Mouse (Mus musculus): ENCODE measurements around the gene Ergic1. TPM values are rescaled to one million over a fixed set of nuclear protein-coding genes. Genes with fewer than 3 reads are reported as not detected.

Gene Ergic1
- polyA plus RNA-seq, 1 experiment from 2014 or later = 97.3 TPM

DNA sequence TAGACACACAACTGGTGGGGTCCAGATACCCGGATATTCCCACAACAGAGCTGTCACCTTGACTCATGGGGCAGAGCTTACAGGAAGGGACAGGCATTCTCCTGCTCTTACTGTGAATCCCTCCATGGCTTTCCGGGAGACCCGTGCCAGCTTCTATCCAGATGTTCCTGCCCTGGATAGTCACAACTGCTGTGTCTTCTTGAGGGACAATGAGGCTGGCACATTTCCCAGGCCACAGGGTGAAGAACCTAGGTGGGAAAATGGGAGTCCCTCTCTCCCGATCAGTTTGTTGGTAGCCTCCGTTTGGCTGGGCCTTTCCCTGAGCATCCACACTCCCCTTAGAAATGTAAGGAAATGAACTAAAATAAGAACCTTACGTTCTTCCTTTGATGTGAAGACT, 32.5 kb upstream of the Ergic1 start:
- Histone ChIP-seq H3K27ac (replicated peaks) (no peak overlapping the region), H3K4me2 (no peak overlapping the region), H3K4me3 (no peak overlapping the region), H3K4me1 (replicated peaks) (no peaks in the 10 kb centered on the region), H3K36me3 (no peaks in the 10 kb centered on the region), H3K27me3 (no peaks in the 10 kb centered on the region), H3K9me3 (no peaks in the 10 kb centered on the region), H3K9ac (no peak overlapping the region)
- WGBS = 89% methylated on average over 6 of the region's 6 CpGs
- no peak for ATAC-seq (ENCODE audit: low FRiP score, low read depth)

DNA sequence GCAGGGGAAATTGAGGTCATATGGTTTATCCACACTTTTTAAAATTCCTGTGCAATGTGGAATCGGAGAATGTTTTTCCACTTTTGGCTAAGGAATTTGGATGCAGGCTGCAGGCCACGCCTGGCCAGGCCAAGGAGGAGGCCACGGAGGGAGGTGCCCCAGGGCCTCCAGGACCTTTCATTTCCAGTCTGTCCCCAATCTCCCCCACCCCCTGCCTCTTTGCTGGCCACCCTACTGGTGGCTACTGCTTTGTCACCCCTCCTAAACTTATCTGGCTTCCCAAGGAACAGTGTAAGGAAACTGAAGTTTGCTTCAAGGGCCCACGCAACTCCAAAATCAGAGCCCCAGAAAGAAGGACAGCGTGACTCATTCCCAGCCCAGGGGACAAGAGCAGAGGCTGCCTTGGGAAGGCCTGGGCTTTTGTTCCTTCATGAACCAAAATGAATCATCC, 31.5 kb upstream of the Ergic1 start:
- H3K36me3 ChIP-seq = no peaks in the 10 kb centered on the region
- H3K9me3 ChIP-seq = no peaks in the 10 kb centered on the region
- no peaks in the 10 kb centered on the region for H3K4me1 ChIP-seq (replicated peaks)
- 88% methylated on average over 5 of the region's 5 CpGs for WGBS
- no peaks in the 10 kb centered on the region for H3K27me3 ChIP-seq
- no peak overlapping the region for H3K27ac ChIP-seq (replicated peaks)
- H3K4me3 ChIP-seq = no peak overlapping the region
- H3K9ac ChIP-seq = no peak overlapping the region
- H3K4me2 ChIP-seq = no peak overlapping the region
- no peak for ATAC-seq (ENCODE audit: low FRiP score, low read depth)

DNA sequence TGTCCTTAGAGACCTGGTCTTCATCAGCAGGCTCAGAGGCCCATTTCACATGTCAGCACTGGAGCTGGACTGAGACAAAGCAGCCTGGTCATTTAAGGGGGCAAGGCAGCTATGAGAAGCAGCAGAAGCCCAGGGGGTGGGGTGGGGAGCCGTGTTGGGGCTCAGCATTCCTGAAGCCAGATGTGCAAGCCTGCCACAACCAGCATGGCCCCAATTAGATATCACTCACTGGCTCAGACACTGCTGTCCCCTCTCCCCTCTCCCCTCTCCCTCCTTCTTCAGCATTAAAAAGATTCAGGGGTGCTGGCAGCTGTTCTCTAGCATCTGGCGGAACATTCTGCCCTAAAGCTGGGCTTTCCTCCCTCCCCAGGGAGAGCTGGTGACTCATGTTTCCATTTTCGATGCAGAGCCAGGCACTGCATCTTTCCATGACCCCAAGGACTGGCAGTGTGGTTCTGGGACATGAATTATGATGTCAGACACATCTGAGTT, 30.7 kb upstream of the Ergic1 start:
- Histone ChIP-seq H3K27ac (replicated peaks) (no peak overlapping the region), H3K4me3 (no peak overlapping the region), H3K4me2 (no peak overlapping the region), H3K9ac (no peak overlapping the region), H3K9me3 (no peaks in the 10 kb centered on the region), H3K27me3 (no peaks in the 10 kb centered on the region), H3K36me3 (no peaks in the 10 kb centered on the region), H3K4me1 (replicated peaks) (no peaks in the 10 kb centered on the region)
- WGBS = 51% methylated on average over 3 of the region's 3 CpGs
- no peak for ATAC-seq (ENCODE audit: low FRiP score, low read depth)

DNA sequence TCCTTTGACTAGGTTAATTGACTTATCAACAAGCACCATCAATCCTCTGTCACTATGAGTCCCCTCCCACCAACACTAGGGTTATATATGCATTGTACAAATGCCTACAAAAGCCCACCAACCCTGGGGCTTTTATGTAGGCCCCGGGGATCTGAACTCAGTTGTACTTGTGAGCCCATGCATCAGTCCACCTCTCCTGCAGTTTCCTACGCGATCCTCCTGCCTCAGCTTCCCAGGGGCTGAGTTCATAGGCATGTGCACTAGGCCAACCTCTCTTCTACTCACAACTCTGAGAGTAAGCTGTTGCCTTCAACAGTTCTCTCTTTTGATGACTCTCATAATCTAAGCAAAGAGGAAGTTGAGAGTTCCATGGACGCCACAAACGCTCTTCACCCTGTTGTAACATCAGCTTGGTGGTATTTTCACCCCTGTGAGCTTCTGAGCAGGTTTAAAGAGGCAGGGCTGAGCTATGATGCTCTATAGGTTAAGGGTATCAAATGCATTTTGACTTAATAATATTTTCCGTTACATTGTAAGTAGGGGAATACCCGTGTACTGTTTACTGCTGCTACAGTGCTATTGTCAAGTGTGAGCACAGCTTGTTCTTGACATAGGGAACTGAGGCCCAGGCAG, 29.8 kb upstream of the Ergic1 start:
- H3K9me3 ChIP-seq = no peaks in the 10 kb centered on the region

DNA sequence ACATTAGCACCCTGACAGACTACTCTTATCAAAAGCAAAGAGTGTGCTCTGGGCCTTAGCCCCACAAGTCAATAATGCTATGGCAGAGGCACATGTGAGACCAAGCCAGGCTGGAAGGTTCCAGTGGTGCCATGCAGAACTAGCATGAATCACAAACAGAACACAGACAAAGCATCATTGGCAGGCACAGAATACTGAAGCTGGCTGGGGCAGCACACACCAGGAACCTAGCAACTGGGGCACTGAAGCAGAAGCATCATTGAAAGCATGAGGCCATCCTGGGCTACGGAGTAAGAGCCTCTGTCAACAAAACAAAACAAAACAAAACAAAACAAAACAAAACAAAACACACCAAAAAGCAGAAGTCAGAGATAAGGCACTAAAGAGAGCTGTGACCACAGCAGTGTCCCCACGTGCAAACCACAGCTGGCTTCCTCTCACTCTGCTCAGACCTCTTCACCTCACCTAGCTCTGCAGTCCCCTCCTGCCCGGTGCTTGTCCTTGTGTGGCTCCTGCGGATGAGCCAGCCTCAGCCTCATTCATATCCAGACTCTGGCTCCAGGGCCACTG, 28.7 kb upstream of the Ergic1 start:
- Histone ChIP-seq H3K27me3 (no peaks in the 10 kb centered on the region), H3K4me1 (replicated peaks) (no peaks in the 10 kb centered on the region), H3K27ac (replicated peaks) (no peak overlapping the region), H3K36me3 (no peaks in the 10 kb centered on the region), H3K9me3 (no peaks in the 10 kb centered on the region), H3K9ac (no peak overlapping the region), H3K4me2 (no peak overlapping the region), H3K4me3 (no peak overlapping the region)
- 59% methylated on average over 4 of the region's 4 CpGs for WGBS
- ATAC-seq (ENCODE audit: low FRiP score, low read depth) = no peak

More for the DNA sequence above, 29.8 kb upstream of the Ergic1 start:
- no peak overlapping the region for H3K9ac ChIP-seq
- 88% methylated on average over 7 of the region's 7 CpGs for WGBS
- no peak overlapping the region for H3K4me3 ChIP-seq
- no peak overlapping the region for H3K4me2 ChIP-seq
- no peaks in the 10 kb centered on the region for H3K36me3 ChIP-seq
- no peaks in the 10 kb centered on the region for H3K4me1 ChIP-seq (replicated peaks)
- no peak overlapping the region for H3K27ac ChIP-seq (replicated peaks)
- H3K27me3 ChIP-seq = no peaks in the 10 kb centered on the region
- ATAC-seq (ENCODE audit: low FRiP score, low read depth) = no peak

DNA sequence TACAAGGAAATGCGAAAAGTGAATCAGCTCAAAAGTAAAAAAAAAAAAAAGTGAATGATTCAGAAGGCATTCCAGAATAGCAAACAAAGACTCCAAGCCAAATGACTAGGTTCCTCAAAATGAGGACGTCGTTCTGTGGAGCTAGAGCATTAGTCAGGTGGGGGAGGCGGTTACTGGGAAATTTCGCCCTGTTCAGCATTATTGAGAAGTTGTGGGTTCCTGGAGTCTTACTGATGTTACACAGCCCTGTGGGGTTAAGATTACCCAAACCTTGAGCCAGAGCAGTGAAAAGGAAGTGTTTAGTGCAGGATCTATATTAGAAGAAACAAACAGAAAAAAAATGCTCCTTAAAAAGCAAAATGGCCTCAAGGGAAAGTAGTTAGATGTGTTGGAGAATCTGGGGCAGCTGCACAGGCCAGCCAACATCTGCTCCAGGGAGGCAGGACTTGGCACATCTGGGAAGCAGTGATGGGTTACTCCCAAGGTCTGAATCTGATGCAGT, 27.4 kb upstream of the Ergic1 start:
- no peak overlapping the region for H3K9ac ChIP-seq
- no peaks in the 10 kb centered on the region for H3K9me3 ChIP-seq
- no peaks in the 10 kb centered on the region for H3K36me3 ChIP-seq
- no peaks in the 10 kb centered on the region for H3K27me3 ChIP-seq
- no peak overlapping the region for H3K27ac ChIP-seq (replicated peaks)
- ATAC-seq (ENCODE audit: low FRiP score, low read depth) = no peak
- H3K4me2 ChIP-seq = no peak overlapping the region
- 86% methylated on average over 5 of the region's 5 CpGs for WGBS
- H3K4me3 ChIP-seq = no peak overlapping the region
- no peaks in the 10 kb centered on the region for H3K4me1 ChIP-seq (replicated peaks)

DNA sequence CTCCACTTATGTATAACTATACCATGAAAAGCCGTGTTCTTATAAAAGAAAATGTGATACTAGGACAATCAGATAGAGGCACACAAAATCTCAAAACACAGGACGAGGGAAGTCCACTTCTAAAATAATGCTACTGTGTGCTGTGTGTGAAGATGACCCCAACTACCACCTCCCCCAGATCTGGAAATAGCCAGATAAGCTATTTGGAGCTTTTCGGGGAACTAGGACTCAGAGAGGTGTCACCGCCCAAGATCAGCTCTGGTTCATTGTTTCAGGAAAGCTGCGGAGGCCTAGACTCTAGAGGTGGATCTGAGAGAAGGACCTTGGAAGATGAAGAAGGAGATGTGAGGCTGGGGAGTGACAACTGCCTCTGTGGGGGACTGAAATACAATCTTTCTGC, 26.6 kb upstream of the Ergic1 start:
- H3K27ac ChIP-seq (replicated peaks) = no peak overlapping the region
- no peak for ATAC-seq (ENCODE audit: low FRiP score, low read depth)
- H3K4me1 ChIP-seq (replicated peaks) = no peaks in the 10 kb centered on the region
- H3K4me2 ChIP-seq = no peak overlapping the region
- no peaks in the 10 kb centered on the region for H3K27me3 ChIP-seq
- no peaks in the 10 kb centered on the region for H3K36me3 ChIP-seq
- H3K9me3 ChIP-seq = no peaks in the 10 kb centered on the region
- H3K4me3 ChIP-seq = no peak overlapping the region
- H3K9ac ChIP-seq = no peak overlapping the region
- 90% methylated on average over 5 of the region's 5 CpGs for WGBS

DNA sequence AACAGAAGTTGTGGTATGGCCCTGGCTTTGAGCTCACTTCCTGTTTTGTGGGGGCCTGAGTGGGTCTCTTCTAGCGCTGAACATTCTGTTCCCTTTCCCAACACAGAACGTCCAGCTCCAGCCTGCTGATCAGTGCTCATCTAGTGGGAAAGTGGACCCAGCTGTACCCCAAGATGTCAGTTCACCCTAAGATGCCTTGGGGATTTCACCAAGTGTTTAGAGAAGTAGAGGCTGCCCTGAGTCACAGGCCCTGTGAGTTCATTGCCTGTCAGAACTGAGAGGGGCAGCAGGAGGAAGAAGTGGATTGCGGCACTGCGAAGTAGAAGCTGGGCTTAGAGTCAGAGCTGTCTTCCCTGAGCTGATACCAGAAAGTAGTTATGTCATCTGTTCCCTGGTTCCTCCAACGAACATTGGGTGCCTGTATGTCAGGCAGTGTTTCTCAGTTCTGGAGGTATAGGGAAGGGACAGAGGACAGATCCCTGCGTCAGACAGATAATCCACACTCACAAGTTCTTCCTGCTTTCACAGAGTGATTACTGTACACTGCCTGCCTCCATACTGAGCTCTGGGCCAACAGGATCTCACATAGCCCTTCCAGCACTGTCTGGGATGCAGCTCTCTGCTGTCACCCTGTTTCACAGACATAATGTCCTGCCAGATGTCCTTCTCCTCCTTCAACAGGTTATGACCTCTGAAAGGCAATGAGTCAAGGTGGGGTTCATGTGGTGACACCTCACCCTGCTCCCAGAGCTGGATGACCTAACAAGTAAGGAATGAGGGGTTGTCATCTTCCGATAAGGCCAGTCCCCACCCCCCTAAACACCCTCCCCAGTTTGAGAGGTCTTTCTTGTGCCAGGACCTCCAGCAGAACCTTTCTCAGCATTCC, 25.8 kb upstream of the Ergic1 start:
- Histone ChIP-seq H3K9me3 (no peaks in the 10 kb centered on the region), H3K27me3 (no peaks in the 10 kb centered on the region), H3K4me3 (no peak overlapping the region), H3K4me1 (replicated peaks) (no peaks in the 10 kb centered on the region), H3K4me2 (no peak overlapping the region), H3K36me3 (no peaks in the 10 kb centered on the region), H3K27ac (replicated peaks) (no peak overlapping the region), H3K9ac (no peak overlapping the region)
- ATAC-seq (ENCODE audit: low FRiP score, low read depth) = no peak
- WGBS = 82% methylated on average over 7 of the region's 7 CpGs

DNA sequence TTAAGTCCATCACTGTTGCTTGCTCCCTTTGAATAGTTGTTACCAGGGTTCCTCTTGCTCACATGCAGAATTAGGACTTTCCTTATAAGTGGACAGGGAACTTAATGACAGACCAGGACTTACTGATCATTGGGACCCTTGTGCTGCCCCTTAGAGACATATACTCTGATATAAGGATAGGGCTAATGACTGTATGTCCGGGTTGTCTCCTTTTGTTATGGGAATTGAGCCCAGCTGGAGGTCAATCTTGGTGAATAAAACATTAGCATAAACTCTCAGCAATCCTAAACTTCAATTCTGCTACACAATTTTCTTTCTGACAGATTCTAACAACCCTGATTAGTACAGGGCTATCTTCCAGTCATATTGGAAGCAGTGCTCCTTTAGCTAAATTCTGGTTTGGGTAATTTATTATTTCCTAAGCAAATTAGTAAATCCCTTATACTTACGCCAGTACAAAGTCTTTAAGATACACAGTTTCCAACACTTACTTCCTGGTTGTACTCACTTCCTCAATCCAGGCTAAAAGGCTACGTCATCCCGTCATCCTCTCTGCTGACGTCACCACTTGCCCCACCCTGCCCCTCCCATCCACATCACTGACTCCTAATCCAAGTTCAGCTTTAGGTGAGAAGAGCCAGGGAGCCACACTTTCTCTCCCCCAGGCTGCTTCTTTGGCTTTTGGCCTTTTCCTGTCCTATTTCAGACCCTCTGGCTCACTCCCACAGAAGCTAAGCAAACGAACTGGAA, 23.4 kb upstream of the Ergic1 start:
- ATAC-seq (ENCODE audit: low FRiP score, low read depth) = no peak
- Histone ChIP-seq H3K4me1 (replicated peaks) (no peaks in the 10 kb centered on the region), H3K36me3 (no peaks in the 10 kb centered on the region), H3K4me3 (no peak overlapping the region), H3K9me3 (no peaks in the 10 kb centered on the region), H3K27ac (replicated peaks) (no peak overlapping the region), H3K4me2 (no peak overlapping the region), H3K27me3 (no peaks in the 10 kb centered on the region), H3K9ac (no peak overlapping the region)
- 40% methylated on average over 6 of the region's 6 CpGs for WGBS

DNA sequence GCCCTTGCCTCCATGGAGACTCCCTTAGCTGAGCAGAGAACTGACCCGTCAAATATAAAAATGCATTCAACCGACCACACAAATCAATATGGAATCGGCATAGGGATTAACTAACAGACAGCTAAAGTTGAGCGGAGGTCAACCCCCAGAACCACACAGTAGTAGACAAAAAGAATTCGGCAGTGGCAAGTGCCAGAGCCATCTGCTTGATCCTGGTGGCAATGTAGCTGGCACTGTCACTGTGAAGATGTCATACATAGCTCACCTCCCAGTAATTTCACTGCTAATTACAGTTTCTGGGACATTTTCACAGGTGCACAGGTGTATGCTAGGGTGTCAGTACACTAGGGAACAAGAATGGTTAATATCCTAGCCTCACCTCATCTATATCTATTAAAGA, 21.2 kb upstream of the Ergic1 start:
- no peak for ATAC-seq (ENCODE audit: low FRiP score, low read depth)
- no peak overlapping the region for H3K4me3 ChIP-seq
- no peaks in the 10 kb centered on the region for H3K9me3 ChIP-seq
- H3K27ac ChIP-seq (replicated peaks) = no peak overlapping the region
- no peaks in the 10 kb centered on the region for H3K27me3 ChIP-seq
- no peak overlapping the region for H3K4me2 ChIP-seq
- H3K36me3 ChIP-seq = no peaks in the 10 kb centered on the region
- 88% methylated on average over 5 of the region's 5 CpGs for WGBS
- H3K9ac ChIP-seq = no peak overlapping the region
- no peaks in the 10 kb centered on the region for H3K4me1 ChIP-seq (replicated peaks)

DNA sequence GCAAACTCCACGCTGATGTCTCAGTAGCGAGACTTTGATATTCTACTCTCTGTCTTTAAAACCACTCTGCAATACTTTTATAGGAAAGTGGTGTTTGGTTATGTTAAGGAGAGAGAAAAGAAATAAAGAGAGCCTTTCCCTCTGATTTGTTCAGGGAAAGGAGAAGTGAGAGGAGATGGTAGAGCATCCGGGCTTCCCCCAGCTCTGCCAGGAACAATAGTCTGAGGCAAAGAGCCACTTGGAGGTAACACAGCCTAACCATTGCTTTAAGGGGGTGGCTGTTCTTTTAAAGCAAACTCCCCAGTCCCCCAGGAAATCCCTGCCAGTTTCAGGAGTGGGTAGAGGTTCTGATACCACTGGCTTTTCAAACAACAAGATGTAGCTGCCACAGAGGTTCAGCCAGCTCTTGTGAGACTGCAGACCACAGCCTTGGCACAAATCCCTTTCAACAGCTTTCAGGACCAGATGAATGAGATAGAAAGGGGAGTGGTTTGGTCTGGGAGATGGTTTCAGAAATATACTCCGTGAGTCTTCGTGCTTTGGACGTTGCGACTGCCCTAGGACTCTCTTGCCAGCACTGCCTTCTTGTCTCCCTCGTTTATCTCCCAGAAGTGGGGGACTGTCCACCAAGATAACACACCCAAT, 16.8 kb upstream of the Ergic1 start:
- no peak overlapping the region for H3K9ac ChIP-seq
- WGBS = 92% methylated on average over 8 of the region's 8 CpGs
- no peak overlapping the region for H3K4me2 ChIP-seq
- no peak overlapping the region for H3K27ac ChIP-seq (replicated peaks)
- no peaks in the 10 kb centered on the region for H3K27me3 ChIP-seq
- no peaks in the 10 kb centered on the region; the same call in 1 of the 2 replicates for H3K4me1 ChIP-seq (replicated peaks)
- H3K9me3 ChIP-seq = no peaks in the 10 kb centered on the region
- H3K4me3 ChIP-seq = no peak overlapping the region
- no peak for ATAC-seq (ENCODE audit: low FRiP score, low read depth)
- no peaks in the 10 kb centered on the region for H3K36me3 ChIP-seq

All from hindbrain, embryonic 15.5 days (tissue).